Comparison of ENCODE assay signal across 32 mouse cellular contexts in genomic region chr6:127820523-127820922, GRCm38 (mm10). TPM values are rescaled to one million over a fixed set of nuclear protein-coding genes. Genes with fewer than 3 reads are reported as not detected.
DNase-seq lines count a peak whose midpoint lies in the region; ATAC-seq lines count a peak whose summit lies in the region.
"Had no signal": no experiment of that assay in that cellular context is flagged by ENCODE, and none has a peak within 500 bp of the region (broad histone marks: within the 10 kb centered on the region; RNA-seq: fewer than 3 reads in every experiment).

No protein-coding gene starts in this region.

- peaks cover 7% of the 10 kb centered on the region for H3K4me1 ChIP-seq in forebrain, embryonic 14.5 days (ENCODE audit: control insufficient read depth, insufficient read depth, low read length)
- H3K4me1 ChIP-seq in forebrain, embryonic 10.5 days = peaks cover 14% of the 10 kb centered on the region
- no peaks in the 10 kb centered on the region for H3K4me1 ChIP-seq in midbrain, embryonic 14.5 days (ENCODE audit: control insufficient read depth, insufficient read depth, low read length)
- H3K4me1 ChIP-seq in midbrain, embryonic 11.5 days (ENCODE audit: control insufficient read depth, insufficient read depth, low read length) = 0 out of 2 replicates have a peak, but pooled peaks cover 4% of the 10 kb centered on the region
- peaks cover 13% of the 10 kb centered on the region for H3K4me1 ChIP-seq in embryonic facial prominence, embryonic 10.5 days
- H3K4me1 ChIP-seq: embryonic facial prominence, embryonic 15.5 days; heart, embryonic 15.5 days; limb, embryonic 15.5 days; neural tube, embryonic 12.5 days had no signal

- no peak overlapping the region for H3K27ac ChIP-seq in forebrain, embryonic 14.5 days (ENCODE audit: low read depth, low read length)
- H3K27ac ChIP-seq in forebrain, embryonic 10.5 days = no peak overlapping the region
- H3K27ac ChIP-seq in midbrain, embryonic 14.5 days (replicated peaks; ENCODE audit: low read depth, low read length) = no peak overlapping the region
- H3K27ac ChIP-seq in midbrain, embryonic 11.5 days (ENCODE audit: low read depth, low read length) = no peak overlapping the region
- H3K27ac ChIP-seq in embryonic facial prominence, embryonic 10.5 days (replicated peaks) = no peak overlapping the region
- H3K27ac ChIP-seq: embryonic facial prominence, embryonic 15.5 days; heart, embryonic 15.5 days; hindbrain, embryonic 15.5 days; layer of hippocampus, adult 2 months; limb, embryonic 15.5 days; liver, embryonic 14.5 days; neural tube, embryonic 12.5 days had no signal

- no peaks in the 10 kb centered on the region for H3K36me3 ChIP-seq in forebrain, embryonic 14.5 days (ENCODE audit: control insufficient read depth, insufficient read depth, low read length)
- no peaks in the 10 kb centered on the region for H3K36me3 ChIP-seq in forebrain, embryonic 10.5 days (replicated peaks)
- H3K36me3 ChIP-seq in midbrain, embryonic 14.5 days (ENCODE audit: control insufficient read depth, insufficient read depth, low read length) = no peaks in the 10 kb centered on the region
- no peaks in the 10 kb centered on the region for H3K36me3 ChIP-seq in midbrain, embryonic 11.5 days (ENCODE audit: control insufficient read depth, insufficient read depth, low read length)
- no peaks in the 10 kb centered on the region for H3K36me3 ChIP-seq in embryonic facial prominence, embryonic 10.5 days (replicated peaks)
- H3K36me3 ChIP-seq: embryonic facial prominence, embryonic 15.5 days; G1E; heart, embryonic 15.5 days; hindbrain, embryonic 15.5 days; limb, embryonic 15.5 days; neural tube, embryonic 12.5 days had no signal

- H3K4me2 ChIP-seq in forebrain, embryonic 14.5 days (ENCODE audit: low read length) = no peak overlapping the region
- no peak overlapping the region for H3K4me2 ChIP-seq in midbrain, embryonic 14.5 days (ENCODE audit: low read length)
- no peak overlapping the region for H3K4me2 ChIP-seq in midbrain, embryonic 11.5 days
- H3K4me2 ChIP-seq: embryonic facial prominence, embryonic 15.5 days; heart, embryonic 15.5 days; hindbrain, embryonic 15.5 days; limb, embryonic 15.5 days; lung, embryonic 14.5 days; neural tube, embryonic 12.5 days had no signal

- no peak overlapping the region for H3K4me3 ChIP-seq in forebrain, embryonic 14.5 days (ENCODE audit: low read depth, low read length)
- no peak overlapping the region for H3K4me3 ChIP-seq in forebrain, embryonic 10.5 days
- H3K4me3 ChIP-seq in midbrain, embryonic 14.5 days (replicated peaks; ENCODE audit: low read depth, low read length) = no peak overlapping the region
- no peak overlapping the region for H3K4me3 ChIP-seq in midbrain, embryonic 11.5 days (ENCODE audit: low read depth, low read length)
- H3K4me3 ChIP-seq in embryonic facial prominence, embryonic 10.5 days = no peak overlapping the region
- H3K4me3 ChIP-seq: embryonic facial prominence, embryonic 15.5 days; heart, embryonic 15.5 days; hindbrain, embryonic 15.5 days; layer of hippocampus, adult 2 months; limb, embryonic 15.5 days; megakaryocyte, embryonic 14.5 days; neural tube, embryonic 12.5 days had no signal

- H3K9me3 ChIP-seq in forebrain, embryonic 14.5 days (replicated peaks; ENCODE audit: control insufficient read depth, low read length) = no peaks in the 10 kb centered on the region
- H3K9me3 ChIP-seq in forebrain, embryonic 10.5 days = no peaks in the 10 kb centered on the region
- no peaks in the 10 kb centered on the region for H3K9me3 ChIP-seq in midbrain, embryonic 14.5 days (ENCODE audit: control insufficient read depth, low read length)
- H3K9me3 ChIP-seq in midbrain, embryonic 11.5 days (ENCODE audit: control insufficient read depth, low read length) = no peaks in the 10 kb centered on the region
- H3K9me3 ChIP-seq in embryonic facial prominence, embryonic 10.5 days = no peaks in the 10 kb centered on the region
- H3K9me3 ChIP-seq: embryonic facial prominence, embryonic 15.5 days; heart, embryonic 15.5 days; hindbrain, embryonic 15.5 days; limb, embryonic 15.5 days; megakaryocyte, embryonic 14.5 days; neural tube, embryonic 12.5 days had no signal

- H3K27me3 ChIP-seq in forebrain, embryonic 14.5 days (replicated peaks; ENCODE audit: control insufficient read depth, insufficient read depth, low read length) = no peaks in the 10 kb centered on the region
- no peaks in the 10 kb centered on the region for H3K27me3 ChIP-seq in forebrain, embryonic 10.5 days (ENCODE audit: poor library complexity, severe bottlenecking)
- H3K27me3 ChIP-seq in midbrain, embryonic 14.5 days (ENCODE audit: control insufficient read depth, insufficient read depth, low read length) = no peaks in the 10 kb centered on the region
- no peaks in the 10 kb centered on the region for H3K27me3 ChIP-seq in midbrain, embryonic 11.5 days (ENCODE audit: control insufficient read depth, insufficient read depth, low read length)
- no peaks in the 10 kb centered on the region for H3K27me3 ChIP-seq in embryonic facial prominence, embryonic 10.5 days (replicated peaks; ENCODE audit: low read depth, poor library complexity, severe bottlenecking)
- H3K27me3 ChIP-seq: embryonic facial prominence, embryonic 15.5 days; hindbrain, embryonic 15.5 days; limb, embryonic 15.5 days; neural tube, embryonic 12.5 days had no signal

- no peak overlapping the region for H3K9ac ChIP-seq in forebrain, embryonic 14.5 days (ENCODE audit: low read length)
- H3K9ac ChIP-seq in midbrain, embryonic 14.5 days (replicated peaks; ENCODE audit: low read length) = no peak overlapping the region
- no peak overlapping the region for H3K9ac ChIP-seq in midbrain, embryonic 11.5 days (ENCODE audit: low read length)
- H3K9ac ChIP-seq: embryonic facial prominence, embryonic 15.5 days; heart, embryonic 15.5 days; hindbrain, embryonic 15.5 days; limb, embryonic 15.5 days; liver, embryonic 14.5 days; lung, embryonic 14.5 days; neural tube, embryonic 12.5 days had no signal

- peak; percentile 51 for DNase-seq in forebrain, embryonic 14.5 days (ENCODE audit: low spot score)
- no peak for DNase-seq in forebrain, embryonic 10.5 days (ENCODE audit: extremely low spot score, low spot score)
- peak; percentile 35 for DNase-seq in midbrain, embryonic 14.5 days
- no peak for DNase-seq in midbrain, embryonic 11.5 days (ENCODE audit: low spot score, missing footprints)
- DNase-seq in embryonic facial prominence, embryonic 10.5 days (ENCODE audit: low spot score) = peak; percentile 39
- peak; percentile 28 for DNase-seq in forelimb bud, embryonic 11.5 days (ENCODE audit: low read depth, low spot score)
- no peak for DNase-seq in gastrocnemius, postnatal 4 days (ENCODE audit: low spot score in 2 of 2)
- DNase-seq in gastrocnemius, postnatal 10 days = no peak
- DNase-seq: B cell, adult 2 months; cerebellum, adult 2 months; cerebellum, postnatal 36 days; gastrocnemius, postnatal 36 days; heart, postnatal 36 days; kidney, postnatal 25 days; lung, embryonic 14.5 days; lung, postnatal 36 days; right cerebral cortex, postnatal 25 days; thymus, postnatal 14 days had no signal

- 0% methylated on average over 1 of the region's 1 CpGs for WGBS in forebrain, embryonic 14.5 days
- 10% methylated on average over 1 of the region's 1 CpGs for WGBS in forebrain, embryonic 10.5 days
- 3% methylated on average over 1 of the region's 1 CpGs for WGBS in midbrain, embryonic 14.5 days
- WGBS in midbrain, embryonic 11.5 days = 17% methylated on average over 1 of the region's 1 CpGs
- 14% methylated on average over 1 of the region's 1 CpGs for whole genome bisulfite sequencing in embryonic facial prominence, embryonic 10.5 days

- 0 out of 2 replicates have a peak, but pooled peaks have one; percentile 40 for ATAC-seq in forebrain, embryonic 14.5 days
- no peak for ATAC-seq in midbrain, embryonic 14.5 days (ENCODE audit: low FRiP score, low TSS enrichment)
- no peak for ATAC-seq in midbrain, embryonic 11.5 days (ENCODE audit: low FRiP score)
- ATAC-seq: intestine, postnatal 0 days; Patski had no signal

RNA-seq across cellular contexts. Expression of gene Prmt8, which starts 51.3 kb away (rescaled TPM):
- polyA plus RNA-seq in forebrain, embryonic 14.5 days (2014; fragmentation: Nextera tagmentation; extraction: Ambion mirVana) = 16.6 and 17.9 TPM in 2 replicates
- polyA plus RNA-seq in forebrain, embryonic 10.5 days (2016; fragmentation: Nextera tagmentation; extraction: Ambion mirVana) = 5.0 and 5.2 TPM in 2 replicates
- polyA plus RNA-seq in midbrain, embryonic 14.5 days (2014; fragmentation: Nextera tagmentation; extraction: Ambion mirVana) = 24.9 and 28.5 TPM in 2 replicates
- polyA plus RNA-seq in midbrain, embryonic 11.5 days (2014; fragmentation: Nextera tagmentation; extraction: Ambion mirVana) = 27.4 and 29.2 TPM in 2 replicates
- polyA plus RNA-seq in embryonic facial prominence, embryonic 10.5 days (2016; fragmentation: Nextera tagmentation; extraction: Ambion mirVana) = 3.9 and 7.9 TPM in 2 replicates
- under 1 TPM; 0.16 to 0.17 TPM for total RNA-seq in gastrocnemius, postnatal 4 days (2021)
- total RNA-seq in gastrocnemius, postnatal 10 days (2021) = under 1 TPM; 0.16 to 0.21 TPM
- total RNA-seq: adrenal gland, adult 18-20 months; CH12.LX; gastrocnemius, postnatal 36 days; heart, postnatal 36 days had no signal
- polyA plus RNA-seq: G1E; kidney, embryonic 14.5 days; lung, embryonic 14.5 days; Patski had no signal

Comparison
In these comparisons a context has a peak if more than half of its experiments do, and no peak if none do; other contexts are left out.
1. DNase-seq: peak in forebrain, embryonic 14.5 days (single experiment), midbrain, embryonic 14.5 days (single experiment), embryonic facial prominence, embryonic 10.5 days (single experiment) and forelimb bud, embryonic 11.5 days (single experiment); none in forebrain, embryonic 10.5 days (single experiment), midbrain, embryonic 11.5 days (single experiment), gastrocnemius, postnatal 4 days (0 of 2) and gastrocnemius, postnatal 10 days (single experiment).